Mouse (Mus musculus) CH12.LX (cell line): ENCODE measurements around the gene Tns4. TPM values are rescaled to one million over a fixed set of nuclear protein-coding genes. Genes with fewer than 3 reads are reported as not detected.

Source experiments
- DNase-seq: peaks from one replicate; pipeline ENCODE4 v3.0.0-alpha.2; 2013; ENCODE audit errors: extremely low read depth
- H3K27ac ChIP-seq: 2 replicates; pipeline ENCODE4 v1.5.1; 2012; ENCODE audit warnings: low read depth, mild to moderate bottlenecking, control low read depth, moderate library complexity; ENCODE audit not compliant: insufficient read depth
- H3K27me3 ChIP-seq: replicated peaks from 2 replicates; pipeline ENCODE3; 2012; ENCODE audit warnings: inconsistent platforms
- H3K36me3 ChIP-seq, 2 experiments: replicated peaks in 1 of 2; 2 replicates each; pipeline versions ENCODE3 to v1.6.1; 2012; ENCODE audit warnings: inconsistent platforms in 1 of 2, low read length in 1 of 2, mild to moderate bottlenecking in 1 of 2, mixed read lengths in 1 of 2, moderate library complexity in 1 of 2; ENCODE audit not compliant: control insufficient read depth in 1 of 2, insufficient read depth in 1 of 2
- H3K4me1 ChIP-seq, 2 experiments: 2 replicates each; pipeline ENCODE4 v1.6.1; 2012; ENCODE audit warnings: inconsistent platforms in 1 of 2, moderate library complexity in 1 of 2; ENCODE audit not compliant: insufficient read depth in 2 of 2, control insufficient read depth in 1 of 2
- H3K4me2 ChIP-seq: 2 replicates; pipeline ENCODE4 v1.6.1; 2012; ENCODE audit warnings: low read depth, mild to moderate bottlenecking, control low read depth; ENCODE audit not compliant: poor library complexity, insufficient read depth, severe bottlenecking
- H3K4me3 ChIP-seq, 3 experiments: fragments of 150-350 bp in 1 of 3; sonication (generic) in 1 of 3; replicated peaks in 1 of 3; 2 replicates each; pipeline versions ENCODE3 to v1.5.1; 2011 to 2012; ENCODE audit warnings: low read depth in 2 of 3, low read length in 2 of 3, mild to moderate bottlenecking in 2 of 3, moderate library complexity in 2 of 3, control low read depth in 1 of 3, improper control_type of control experiment in 1 of 3, inconsistent platforms in 1 of 3, mixed read lengths in 1 of 3; ENCODE audit not compliant: poor library complexity in 1 of 3
- H3K79me2 ChIP-seq: replicated peaks from 2 replicates; pipeline ENCODE4 v1.6.1; 2012; ENCODE audit warnings: mild to moderate bottlenecking, moderate library complexity; ENCODE audit not compliant: control insufficient read depth, poor library complexity, insufficient read depth, severe bottlenecking; ENCODE audit errors: extremely low read depth
- H3K9ac ChIP-seq: 2 replicates; pipeline ENCODE4 v1.6.1; 2012; ENCODE audit warnings: low read depth, mild to moderate bottlenecking, control low read depth, moderate library complexity; ENCODE audit not compliant: insufficient read depth
- H3K9me3 ChIP-seq: replicated peaks from 2 replicates; pipeline ENCODE3; 2012; ENCODE audit warnings: low read length, inconsistent platforms, mixed read lengths
- BHLHE40 ChIP-seq: IDR thresholded peaks from 2 replicates; pipeline ENCODE4 v1.6.1; 2011; ENCODE audit warnings: mild to moderate bottlenecking, low read depth, low read length, improper control_type of control experiment
- CTCF ChIP-seq, 2 experiments: IDR thresholded peaks in 1 of 2; conservative IDR thresholded peaks in 1 of 2; 2 replicates each; pipeline ENCODE4 v1.5.1; 2011 to 2012; ENCODE audit warnings: low read depth in 2 of 2, low read length in 2 of 2, improper control_type of control experiment in 1 of 2, inconsistent platforms in 1 of 2, mild to moderate bottlenecking in 1 of 2, moderate library complexity in 1 of 2
- EP300 ChIP-seq: IDR thresholded peaks from 2 replicates; pipeline ENCODE4 v1.6.1; 2011; ENCODE audit warnings: low read length, improper control_type of control experiment
- GABPA ChIP-seq: IDR thresholded peaks from 2 replicates; pipeline ENCODE4 v1.6.1; 2012; ENCODE audit warnings: low read depth, low read length, improper control_type of control experiment, inconsistent platforms; ENCODE audit not compliant: insufficient replicate concordance
- HCFC1 ChIP-seq: IDR thresholded peaks from 2 replicates; pipeline ENCODE4 v1.6.1; 2012; ENCODE audit warnings: low read depth, mild to moderate bottlenecking, inconsistent platforms, low read length, improper control_type of control experiment
- IRF4 ChIP-seq: IDR thresholded peaks from 2 replicates; pipeline ENCODE4 v1.6.1; 2014; ENCODE audit warnings: low read depth, mild to moderate bottlenecking, inconsistent platforms, low read length, improper control_type of control experiment
- JUN ChIP-seq: IDR thresholded peaks from 2 replicates; pipeline ENCODE4 v1.6.1; 2011; ENCODE audit warnings: low read depth, mild to moderate bottlenecking, low read length, improper control_type of control experiment, moderate library complexity; ENCODE audit not compliant: insufficient read depth
- JUND ChIP-seq: conservative IDR thresholded peaks from 2 replicates; pipeline ENCODE4 v1.6.1; 2011; ENCODE audit warnings: low read depth, low read length, improper control_type of control experiment
- MAX ChIP-seq: IDR thresholded peaks from 2 replicates; pipeline ENCODE4 v1.6.1; 2011; ENCODE audit warnings: low read length, improper control_type of control experiment
- MAZ ChIP-seq: IDR thresholded peaks from 2 replicates; pipeline ENCODE4 v1.6.1; 2012; ENCODE audit warnings: low read depth, mild to moderate bottlenecking, inconsistent platforms, low read length, improper control_type of control experiment, moderate library complexity
- MEF2A ChIP-seq: IDR thresholded peaks from 2 replicates; pipeline ENCODE4 v1.6.1; 2014; ENCODE audit warnings: low read depth, mild to moderate bottlenecking, inconsistent platforms, low read length, improper control_type of control experiment, borderline replicate concordance
- MYC ChIP-seq: IDR thresholded peaks from 2 replicates; pipeline ENCODE4 v1.6.1; 2011; ENCODE audit warnings: low read depth, mild to moderate bottlenecking, improper control_type of control experiment, low read length
- NELFE ChIP-seq: IDR thresholded peaks from 2 replicates; pipeline ENCODE4 v1.6.1; 2011; ENCODE audit warnings: low read depth, low read length, improper control_type of control experiment
- NRF1 ChIP-seq: IDR thresholded peaks from 2 replicates; pipeline ENCODE4 v1.6.1; 2014; ENCODE audit warnings: low read depth, mild to moderate bottlenecking, inconsistent platforms, low read length, improper control_type of control experiment, moderate library complexity
- PAX5 ChIP-seq: IDR thresholded peaks from 2 replicates; pipeline ENCODE4 v1.6.1; 2012; ENCODE audit warnings: low read length, inconsistent platforms, mixed read lengths
- POLR2A ChIP-seq: IDR thresholded peaks from 2 replicates; pipeline ENCODE4 v1.6.1; 2011; ENCODE audit warnings: low read depth, mild to moderate bottlenecking, improper control_type of control experiment, low read length
- POLR2AphosphoS2 ChIP-seq: IDR thresholded peaks from 2 replicates; pipeline ENCODE4 v1.6.1; 2011; ENCODE audit warnings: low read depth, low read length, improper control_type of control experiment
- RAD21 ChIP-seq: IDR thresholded peaks from 2 replicates; pipeline ENCODE4 v1.6.1; 2011; ENCODE audit warnings: low read depth, mild to moderate bottlenecking, low read length, improper control_type of control experiment, moderate library complexity
- RCOR1 ChIP-seq: conservative IDR thresholded peaks from 2 replicates; pipeline ENCODE4 v1.6.1; 2012; ENCODE audit warnings: low read depth, mild to moderate bottlenecking, inconsistent platforms, low read length, improper control_type of control experiment
- SIN3A ChIP-seq: IDR thresholded peaks from 2 replicates; pipeline ENCODE4 v1.6.1; 2012; ENCODE audit warnings: low read length, improper control_type of control experiment, inconsistent platforms
- SMC3 ChIP-seq: IDR thresholded peaks from 2 replicates; pipeline ENCODE4 v1.6.1; 2011; ENCODE audit warnings: low read depth, low read length, improper control_type of control experiment
- TCF12 ChIP-seq: IDR thresholded peaks from 2 replicates; pipeline ENCODE4 v1.6.1; 2014; ENCODE audit warnings: low read depth, mild to moderate bottlenecking, inconsistent platforms, low read length, improper control_type of control experiment
- USF1 ChIP-seq: IDR thresholded peaks from 2 replicates; pipeline ENCODE4 v1.6.1; 2014; ENCODE audit warnings: low read depth, mild to moderate bottlenecking, inconsistent platforms, low read length, improper control_type of control experiment
- USF2 ChIP-seq: conservative IDR thresholded peaks from 2 replicates; pipeline ENCODE4 v1.6.1; 2011; ENCODE audit warnings: low read depth, low read length, improper control_type of control experiment
- ZC3H11A ChIP-seq: IDR thresholded peaks from 2 replicates; pipeline ENCODE4 v1.6.1; 2012; ENCODE audit warnings: low read depth, mild to moderate bottlenecking, inconsistent platforms, low read length, improper control_type of control experiment
- ZKSCAN1 ChIP-seq: IDR thresholded peaks from 2 replicates; pipeline ENCODE4 v1.6.1; 2012; ENCODE audit warnings: low read depth, inconsistent platforms, low read length, improper control_type of control experiment, borderline replicate concordance
- ZMIZ1 ChIP-seq: IDR thresholded peaks from 2 replicates; pipeline ENCODE4 v1.6.1; 2012; ENCODE audit warnings: low read depth, mild to moderate bottlenecking, inconsistent platforms, low read length, improper control_type of control experiment
- dilution Hi-C: fragments of 300-500 bp; cut with MboI; formaldehyde crosslinking; loops from 2 replicates; pipeline ENCODE4 v1.14.3; 2020; ENCODE audit warnings: low sequenced_read_pairs; ENCODE audit not compliant: extremely low pct_unique_long_range_greater_than_20kb, extremely low pct_ligation_motif_present
- in situ Hi-C: fragments of 300-500 bp; cut with MboI; formaldehyde crosslinking; loops from 3 replicates; pipeline ENCODE4 v1.14.3; 2019; ENCODE audit warnings: low sequenced_read_pairs, low pct_ligation_motif_present, low pct_unique_long_range_greater_than_20kb, mixed read lengths
- polyA plus RNA-seq: library from polyadenylated mRNA; unstranded; fragments of >175 nt; gene quantifications from 2 replicates; pipeline ENCODE4 v1.2.1, GENCODE M21; 2012; ENCODE audit warnings: low read depth; ENCODE audit not compliant: insufficient read length
- total RNA-seq, 2 experiments: library from RNA; depleted of rRNA; stranded (reverse); fragments of 300-350 nt in 1 of 2; fragments of >200 nt in 1 of 2; gene quantifications; 2 replicates each; pipeline ENCODE4 v1.2.3; 2012 to 2014

Gene Tns4
- total and polyA plus RNA-seq, 3 experiments, result 0.04 to 0.11 TPM; not detected in 1

DNA sequence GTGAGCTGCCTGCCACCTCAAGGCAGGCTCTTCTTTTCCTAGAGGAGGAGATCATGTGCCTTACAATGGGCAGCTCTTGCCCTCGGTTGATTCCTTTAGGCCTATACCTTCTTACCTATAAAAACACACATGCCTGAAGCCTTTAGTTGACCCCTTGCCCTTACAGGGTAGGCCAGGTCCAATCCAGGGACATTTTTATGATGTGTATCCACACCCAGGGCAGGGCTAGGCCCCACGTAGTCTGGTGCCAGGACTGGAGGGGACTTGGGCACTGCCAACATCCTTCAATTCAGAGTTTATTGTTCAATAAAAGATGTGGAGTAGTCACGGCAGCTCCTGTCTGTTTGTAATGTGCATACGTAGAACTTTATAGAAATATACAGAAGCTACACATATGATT lies 7.3 kb upstream of the Tns4 start:
- TF ChIP-seq ZKSCAN1 (no peak), SIN3A (no peak), POLR2A (no peak), EP300 (no peak), SMC3 (no peak), IRF4 (no peak), BHLHE40 (no peak), NELFE (no peak), ZC3H11A (no peak), GABPA (no peak), MYC (no peak), USF1 (no peak), ZMIZ1 (no peak), RAD21 (no peak), JUND (no peak), USF2 (no peak), MAX (no peak), TCF12 (no peak), MEF2A (no peak), RCOR1 (no peak)
- TF ChIP-seq, all 38 proteins: peak for 0
- peaks cover 7 to 9% of the 10 kb centered on the region in 2 experiments for H3K4me1 ChIP-seq
- no peak overlapping the region for H3K9ac ChIP-seq
- dilution Hi-C loops, result no loop called here
- H3K4me2 ChIP-seq, result no peak overlapping the region
- H3K9me3 ChIP-seq, result peaks cover 8% of the 10 kb centered on the region
- no peak overlapping the region for H3K27ac ChIP-seq
- H3K36me3 ChIP-seq, result no peaks in the 10 kb centered on the region
- no peaks in the 10 kb centered on the region for H3K79me2 ChIP-seq
- peaks cover 10% of the 10 kb centered on the region for H3K27me3 ChIP-seq
- in situ Hi-C loops, result no loop called here
- DNase-seq, result no peak
- H3K4me3 ChIP-seq, result no peak overlapping the region

DNA sequence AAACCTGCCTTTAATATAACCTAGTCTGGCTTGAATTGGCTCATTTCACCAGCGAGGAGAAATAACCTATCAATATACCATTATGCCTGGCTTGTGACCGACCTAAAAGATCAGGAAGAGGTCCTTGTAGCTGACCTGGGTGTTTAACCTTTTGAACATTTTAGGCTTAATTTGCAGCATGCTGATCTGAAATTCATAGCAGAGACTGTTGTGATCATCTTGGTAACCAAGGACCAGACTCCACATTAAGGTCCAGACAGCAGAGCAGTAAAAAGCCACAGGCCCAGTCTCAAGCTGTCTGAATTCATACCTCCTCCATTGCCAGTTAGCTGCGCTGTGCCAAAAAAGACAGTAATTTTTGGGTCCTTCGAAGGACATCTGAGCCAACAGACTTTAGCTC lies 6.7 kb upstream of the Tns4 start:
- Histone ChIP-seq H3K36me3 (no peaks in the 10 kb centered on the region), H3K9ac (no peak overlapping the region), H3K4me2 (no peak overlapping the region), H3K4me1 (peaks cover 6 to 7% of the 10 kb centered on the region in 2 experiments), H3K9me3 (peaks cover 8% of the 10 kb centered on the region), H3K79me2 (no peaks in the 10 kb centered on the region), H3K4me3 (no peak overlapping the region), H3K27ac (no peak overlapping the region), H3K27me3 (peaks cover 10% of the 10 kb centered on the region)
- in situ Hi-C loops, result no loop called here
- dilution Hi-C loops, result no loop called here
- TF ChIP-seq MEF2A (no peak), HCFC1 (no peak), PAX5 (no peak), NRF1 (no peak), NELFE (no peak), ZMIZ1 (no peak), MAZ (no peak), USF1 (no peak), ZKSCAN1 (no peak), JUN (no peak), POLR2AphosphoS2 (no peak), SIN3A (no peak), CTCF (conservative IDR thresholded peaks at IDR 0.05 in 1 of 2, IDR thresholded peaks at IDR 0.05 in 1 of 2; ENCODE audit: low read depth in 2 of 2, low read length in 2 of 2) (no peak)
- DNase-seq, result no peak
